Mouse (Mus musculus) kidney, embryonic 15.5 days (tissue): ENCODE data around the gene Tmem234. TPM values are rescaled to one million over a fixed set of nuclear protein-coding genes. Genes with fewer than 3 reads are reported as not detected.
A peak's percentile ranks its signal among the peaks of the same experiment; 100 is the strongest.

Source experiments
- ATAC-seq: fragments of 200-750 bp; cut with Nextera tagmentation; replicated peaks from 2 replicates; pipeline ENCODE4 v1.8.0; 2017; ENCODE audit warnings: moderate TSS enrichment; ENCODE audit not compliant: low FRiP score
- H3K27ac ChIP-seq: fragments of 300-500 bp; sonication (generic); 2 replicates; pipeline ENCODE4 v1.5.1; 2015; ENCODE audit warnings: mild to moderate bottlenecking, inconsistent platforms
- H3K27me3 ChIP-seq: fragments of 300-500 bp; sonication (generic); 2 replicates; pipeline ENCODE4 v1.6.1; 2015; ENCODE audit warnings: inconsistent platforms
- H3K36me3 ChIP-seq: fragments of 300-500 bp; sonication (generic); 2 replicates; pipeline ENCODE4 v1.6.1; 2015; ENCODE audit warnings: inconsistent platforms
- H3K4me1 ChIP-seq: fragments of 300-500 bp; sonication (generic); 2 replicates; pipeline ENCODE4 v1.6.1; 2015; ENCODE audit warnings: inconsistent platforms
- H3K4me2 ChIP-seq: fragments of 300-500 bp; sonication (generic); 2 replicates; pipeline ENCODE4 v1.6.1; 2015; ENCODE audit warnings: moderate library complexity, mild to moderate bottlenecking, inconsistent platforms
- H3K4me3 ChIP-seq: fragments of 300-500 bp; sonication (generic); replicated peaks from 2 replicates; pipeline ENCODE4 v1.5.1; 2015; ENCODE audit warnings: mild to moderate bottlenecking, inconsistent platforms
- H3K9ac ChIP-seq: fragments of 300-500 bp; sonication (generic); 2 replicates; pipeline ENCODE4 v1.6.1; 2015; ENCODE audit warnings: mild to moderate bottlenecking, inconsistent platforms
- H3K9me3 ChIP-seq: fragments of 300-500 bp; sonication (generic); replicated peaks from 2 replicates; pipeline ENCODE4 v1.6.1; 2016; ENCODE audit warnings: inconsistent platforms
- WGBS: fragments of 180-500 bp; shearing (Covaris S2); methylation state at CpG from one replicate; pipeline ENCODE4 v1.1.7; 2015; ENCODE audit warnings: mixed read lengths; 5-methylcytosine and 5-hydroxymethylcytosine counted together
- polyA plus RNA-seq: library from polyadenylated mRNA; unstranded; fragments of >200 nt; fragmentation: Nextera tagmentation; extraction: Ambion mirVana; gene quantifications from 2 replicates; pipeline ENCODE4 v1.2.1, GENCODE M21; 2015

Tmem234 gene
- polyA plus RNA-seq, 1 experiment from 2014 or later = 215 TPM

GRCm38 (mm10) chr4:129625496-129625895, 25.0 kb downstream of the Tmem234 start:
- Histone ChIP-seq H3K4me2 (peak overlapping the region; percentile 81), H3K9me3 (no peaks in the 10 kb centered on the region), H3K27ac (peak overlapping the region; percentile 93), H3K9ac (no peak overlapping the region), H3K4me3 (no peak overlapping the region), H3K36me3 (peaks cover 51% of the 10 kb centered on the region), H3K4me1 (peaks cover 35% of the 10 kb centered on the region), H3K27me3 (no peaks in the 10 kb centered on the region)
- no peak for ATAC-seq
- 47% methylated on average over 4 of the region's 4 CpGs for WGBS

- no peak overlapping the region for H3K4me3 ChIP-seq
- ATAC-seq = no peak
Measured at GRCm38 (mm10) chr4:129626035-129626434, 25.6 kb downstream of the Tmem234 start.

GRCm38 (mm10) chr4:129630944-129631343, 30.5 kb downstream of the Tmem234 start:
- H3K27ac ChIP-seq = no peak overlapping the region
- peaks cover 99% of the 10 kb centered on the region for H3K36me3 ChIP-seq
- H3K4me3 ChIP-seq = no peak overlapping the region
- 72% methylated on average over 4 of the region's 4 CpGs for WGBS
- H3K9me3 ChIP-seq = no peaks in the 10 kb centered on the region
- no peak overlapping the region for H3K4me2 ChIP-seq
- H3K27me3 ChIP-seq = no peaks in the 10 kb centered on the region
- H3K4me1 ChIP-seq = peaks cover 9% of the 10 kb centered on the region; the same call in 1 of the 2 replicates
- H3K9ac ChIP-seq = no peak overlapping the region
- ATAC-seq = no peak

More at GRCm38 (mm10) chr4:129626035-129626434, 25.6 kb downstream of the Tmem234 start:
- WGBS = 77% methylated on average over 6 of the region's 6 CpGs
- Histone ChIP-seq H3K27me3 (no peaks in the 10 kb centered on the region), H3K9me3 (no peaks in the 10 kb centered on the region), H3K9ac (no peak overlapping the region), H3K4me2 (no peak overlapping the region), H3K27ac (no peak overlapping the region), H3K36me3 (peaks cover 56% of the 10 kb centered on the region), H3K4me1 (peaks cover 32% of the 10 kb centered on the region)

GRCm38 (mm10) chr4:129631867-129632266, 31.4 kb downstream of the Tmem234 start:
- 89% methylated on average over 12 of the region's 12 CpGs for WGBS

GRCm38 (mm10) chr4:129633852-129634251, 33.4 kb downstream of the Tmem234 start:
- H3K4me1 ChIP-seq = peaks cover 15% of the 10 kb centered on the region
- whole genome bisulfite sequencing = 96% methylated on average over 6 of the region's 6 CpGs
- no peak for ATAC-seq

More at GRCm38 (mm10) chr4:129631867-129632266, 31.4 kb downstream of the Tmem234 start:
- Histone ChIP-seq H3K27me3 (no peaks in the 10 kb centered on the region), H3K4me3 (no peak overlapping the region), H3K4me1 (peaks cover 5% of the 10 kb centered on the region; the same call in 1 of the 2 replicates), H3K9ac (no peak overlapping the region), H3K4me2 (no peak overlapping the region), H3K27ac (no peak overlapping the region), H3K9me3 (no peaks in the 10 kb centered on the region), H3K36me3 (peaks cover 100% of the 10 kb centered on the region)
- ATAC-seq = no peak

GRCm38 (mm10) chr4:129639221-129639620, 38.8 kb downstream of the Tmem234 start:
- WGBS = 84% methylated on average over 15 of the region's 15 CpGs
- Histone ChIP-seq H3K4me2 (peak overlapping the region; percentile 81), H3K27ac (no peak overlapping the region), H3K4me3 (peak overlapping the region; percentile 74), H3K9ac (peak overlapping the region; percentile 69), H3K27me3 (no peaks in the 10 kb centered on the region), H3K36me3 (peaks cover 57% of the 10 kb centered on the region), H3K4me1 (peaks cover 28% of the 10 kb centered on the region), H3K9me3 (no peaks in the 10 kb centered on the region)
- no peak for ATAC-seq

More at GRCm38 (mm10) chr4:129633852-129634251, 33.4 kb downstream of the Tmem234 start:
- no peak overlapping the region for H3K27ac ChIP-seq
- no peak overlapping the region for H3K4me3 ChIP-seq
- no peak overlapping the region for H3K4me2 ChIP-seq
- no peak overlapping the region for H3K9ac ChIP-seq
- no peaks in the 10 kb centered on the region for H3K9me3 ChIP-seq
- H3K27me3 ChIP-seq = no peaks in the 10 kb centered on the region
- H3K36me3 ChIP-seq = peaks cover 98% of the 10 kb centered on the region

GRCm38 (mm10) chr4:129640101-129640637, 39.7 kb downstream of the Tmem234 start:
- ATAC-seq = no peak
- Histone ChIP-seq H3K9ac (peak overlapping the region; percentile 69), H3K4me2 (peak overlapping the region; percentile 81), H3K27ac (peak overlapping the region; percentile 97), H3K27me3 (no peaks in the 10 kb centered on the region), H3K36me3 (peaks cover 57% of the 10 kb centered on the region), H3K4me1 (peaks cover 28% of the 10 kb centered on the region), H3K9me3 (no peaks in the 10 kb centered on the region), H3K4me3 (peak overlapping the region; percentile 74)
- WGBS = 3% methylated on average over 17 of the region's 17 CpGs

- peak; percentile 97 for ATAC-seq
- Histone ChIP-seq H3K9ac (peak within 1 kb of the TSS; percentile 69), H3K4me2 (peak within 1 kb of the TSS; percentile 81), H3K27ac (peak within 1 kb of the TSS; percentile 97), H3K4me3 (peak within 1 kb of the TSS; percentile 74), H3K27me3 (no peaks in the 10 kb centered on the region), H3K36me3 (peaks cover 57% of the 10 kb centered on the region), H3K4me1 (peaks cover 28% of the 10 kb centered on the region), H3K9me3 (no peaks in the 10 kb centered on the region)
- under 1% methylated on average over 60 of the region's 60 CpGs for WGBS
Measured at GRCm38 (mm10) chr4:129640638-129641467, 40.4 kb downstream of the Tmem234 start, which contains the start of gene Txlna. Txlna (minus strand) TSS chr4:129641065.

- Histone ChIP-seq H3K27ac (peak overlapping the region; percentile 71), H3K9ac (0 out of 2 replicates have a peak overlapping the region, but pooled peaks have one; percentile 14), H3K4me1 (peaks cover 28% of the 10 kb centered on the region), H3K36me3 (peaks cover 57% of the 10 kb centered on the region), H3K9me3 (no peaks in the 10 kb centered on the region), H3K4me2 (peak overlapping the region; percentile 81), H3K4me3 (peak overlapping the region; percentile 74; the same call in 1 of the 2 replicates), H3K27me3 (no peaks in the 10 kb centered on the region)
- ATAC-seq = no peak
- WGBS = 33% methylated on average over 5 of the region's 5 CpGs
Measured at GRCm38 (mm10) chr4:129641756-129642155, 41.3 kb downstream of the Tmem234 start.

GRCm38 (mm10) chr4:129645204-129645603, 44.7 kb downstream of the Tmem234 start:
- Histone ChIP-seq H3K4me2 (no peak overlapping the region), H3K27me3 (no peaks in the 10 kb centered on the region), H3K4me3 (no peak overlapping the region), H3K4me1 (peaks cover 6% of the 10 kb centered on the region), H3K36me3 (peaks cover 66% of the 10 kb centered on the region), H3K9me3 (no peaks in the 10 kb centered on the region), H3K27ac (no peak overlapping the region), H3K9ac (no peak overlapping the region)
- 91% methylated on average over 6 of the region's 6 CpGs for WGBS
- ATAC-seq = no peak

GRCm38 (mm10) chr4:129648656-129649055, 48.2 kb downstream of the Tmem234 start:
- H3K27me3 ChIP-seq = no peaks in the 10 kb centered on the region
- no peak overlapping the region for H3K4me3 ChIP-seq
- H3K4me1 ChIP-seq = no peaks in the 10 kb centered on the region
- peaks cover 96% of the 10 kb centered on the region for H3K36me3 ChIP-seq
- WGBS = 77% methylated on average over 1 of the region's 1 CpGs
- no peaks in the 10 kb centered on the region for H3K9me3 ChIP-seq
- H3K9ac ChIP-seq = no peak overlapping the region
- no peak overlapping the region for H3K27ac ChIP-seq
- ATAC-seq = no peak
- H3K4me2 ChIP-seq = no peak overlapping the region

- H3K4me2 ChIP-seq = no peak overlapping the region
- H3K9ac ChIP-seq = no peak overlapping the region
- H3K27ac ChIP-seq = no peak overlapping the region
- H3K27me3 ChIP-seq = no peaks in the 10 kb centered on the region
- no peaks in the 10 kb centered on the region for H3K9me3 ChIP-seq
- no peak overlapping the region for H3K4me3 ChIP-seq
- no peaks in the 10 kb centered on the region for H3K4me1 ChIP-seq
- no peak for ATAC-seq
- 92% methylated on average over 8 of the region's 8 CpGs for WGBS
- H3K36me3 ChIP-seq = peaks cover 96% of the 10 kb centered on the region
Measured at GRCm38 (mm10) chr4:129650359-129650758, 49.9 kb downstream of the Tmem234 start.
